Mouse (Mus musculus) lung, embryonic 15.5 days (tissue): ENCODE measurements around the gene Tpi1. TPM values are rescaled to one million over a fixed set of nuclear protein-coding genes. Genes with fewer than 3 reads are reported as not detected.

Source experiments
- ATAC-seq: fragments of 200-750 bp; cut with Nextera tagmentation; 2 replicates; pipeline ENCODE4 v1.8.0; 2017; ENCODE audit warnings: moderate number of reproducible peaks, borderline replicate concordance; ENCODE audit not compliant: low FRiP score, low TSS enrichment; ENCODE audit errors: extremely low read depth
- H3K27ac ChIP-seq: fragments of 300-500 bp; sonication (generic); 2 replicates; pipeline ENCODE4 v1.5.1; 2015; ENCODE audit warnings: moderate library complexity, mild to moderate bottlenecking, inconsistent platforms
- H3K27me3 ChIP-seq: fragments of 300-500 bp; sonication (generic); 2 replicates; pipeline ENCODE4 v1.6.1; 2015; ENCODE audit warnings: inconsistent platforms
- H3K36me3 ChIP-seq: fragments of 300-500 bp; sonication (generic); 2 replicates; pipeline ENCODE4 v1.6.1; 2015; ENCODE audit warnings: inconsistent platforms
- H3K4me1 ChIP-seq: fragments of 300-500 bp; sonication (generic); 2 replicates; pipeline ENCODE4 v1.6.1; 2015; ENCODE audit warnings: inconsistent platforms
- H3K4me2 ChIP-seq: fragments of 300-500 bp; sonication (generic); 2 replicates; pipeline ENCODE4 v1.6.1; 2015; ENCODE audit warnings: inconsistent platforms, mild to moderate bottlenecking, moderate library complexity
- H3K4me3 ChIP-seq: fragments of 300-500 bp; sonication (generic); 2 replicates; pipeline ENCODE4 v1.5.1; 2015; ENCODE audit warnings: mild to moderate bottlenecking, inconsistent platforms
- H3K9ac ChIP-seq: fragments of 300-500 bp; sonication (generic); 2 replicates; pipeline ENCODE4 v1.6.1; 2015; ENCODE audit warnings: inconsistent platforms
- H3K9me3 ChIP-seq: fragments of 300-500 bp; sonication (generic); 2 replicates; pipeline ENCODE4 v1.6.1; 2016; ENCODE audit warnings: inconsistent platforms
- WGBS: fragments of 180-500 bp; shearing (Covaris S2); methylation state at CpG from one replicate; pipeline ENCODE4 v1.1.7; 2015; 5-methylcytosine and 5-hydroxymethylcytosine counted together
- polyA plus RNA-seq: library from polyadenylated mRNA; unstranded; fragments of >200 nt; fragmentation: Nextera tagmentation; extraction: Ambion mirVana; gene quantifications from 2 replicates; pipeline ENCODE4 v1.2.1, GENCODE M21; 2015

The Tpi1 gene
- polyA plus RNA-seq, 1 experiment from 2014 or later: 712 TPM

- H3K4me3 ChIP-seq: no peak overlapping the region
- 62% methylated on average over 10 of the region's 10 CpGs for WGBS
- H3K36me3 ChIP-seq: no peaks in the 10 kb centered on the region
- no peaks in the 10 kb centered on the region for H3K9me3 ChIP-seq
- no peak overlapping the region for H3K4me2 ChIP-seq
- no peak for ATAC-seq
- no peak overlapping the region for H3K27ac ChIP-seq
- 0 out of 2 replicates have a peak, but pooled peaks cover 3% of the 10 kb centered on the region for H3K4me1 ChIP-seq
- H3K9ac ChIP-seq: no peak overlapping the region
- no peaks in the 10 kb centered on the region for H3K27me3 ChIP-seq
These were observed 26.4 kb downstream of the Tpi1 start for GRCm38 (mm10) chr6:124787722-124788121.

- no peak for ATAC-seq
- 45% methylated on average over 8 of the region's 8 CpGs for WGBS
These were observed 27.2 kb downstream of the Tpi1 start for GRCm38 (mm10) chr6:124786756-124787420.

GRCm38 (mm10) chr6:124782436-124782835 is 31.7 kb downstream of the Tpi1 start:
- whole genome bisulfite sequencing: 20% methylated on average over 6 of the region's 6 CpGs
- peaks cover 12% of the 10 kb centered on the region for H3K27me3 ChIP-seq
- H3K9ac ChIP-seq: no peak overlapping the region
- ATAC-seq: peak; percentile 50; the same call in 1 of the 2 replicates
- peaks cover 17% of the 10 kb centered on the region for H3K4me1 ChIP-seq
- H3K27ac ChIP-seq: no peak overlapping the region
- no peaks in the 10 kb centered on the region for H3K36me3 ChIP-seq
- H3K4me2 ChIP-seq: peak overlapping the region; percentile 36
- peak overlapping the region; percentile 27 for H3K4me3 ChIP-seq
- H3K9me3 ChIP-seq: no peaks in the 10 kb centered on the region

More at GRCm38 (mm10) chr6:124786756-124787420, 27.2 kb downstream of the Tpi1 start:
- Histone ChIP-seq H3K27me3 (no peaks in the 10 kb centered on the region), H3K4me1 (0 out of 2 replicates have a peak, but pooled peaks cover 6% of the 10 kb centered on the region), H3K36me3 (no peaks in the 10 kb centered on the region), H3K4me2 (no peak overlapping the region), H3K4me3 (no peak overlapping the region), H3K9me3 (no peaks in the 10 kb centered on the region), H3K27ac (no peak overlapping the region), H3K9ac (no peak overlapping the region)

GRCm38 (mm10) chr6:124780917-124781316 is 33.2 kb downstream of the Tpi1 start:
- Histone ChIP-seq H3K27ac (no peak overlapping the region), H3K36me3 (no peaks in the 10 kb centered on the region), H3K4me2 (no peak overlapping the region), H3K9me3 (no peaks in the 10 kb centered on the region), H3K27me3 (peaks cover 12% of the 10 kb centered on the region), H3K9ac (no peak overlapping the region), H3K4me3 (no peak overlapping the region), H3K4me1 (peaks cover 17% of the 10 kb centered on the region)
- WGBS: 82% methylated on average over 7 of the region's 7 CpGs
- no peak for ATAC-seq

- H3K4me1 ChIP-seq: peaks cover 17% of the 10 kb centered on the region
- H3K4me2 ChIP-seq: peak overlapping the region; percentile 77
- no peaks in the 10 kb centered on the region for H3K36me3 ChIP-seq
- no peaks in the 10 kb centered on the region for H3K9me3 ChIP-seq
- 13% methylated on average over 10 of the region's 10 CpGs for WGBS
- no peak overlapping the region for H3K27ac ChIP-seq
- H3K9ac ChIP-seq: 0 out of 2 replicates have a peak overlapping the region, but pooled peaks have one; percentile 8
- ATAC-seq: 0 out of 2 replicates have a peak, but pooled peaks have one; percentile 5
- H3K27me3 ChIP-seq: peaks cover 12% of the 10 kb centered on the region
- peak overlapping the region; percentile 40 for H3K4me3 ChIP-seq
These were observed 34.1 kb downstream of the Tpi1 start for GRCm38 (mm10) chr6:124779984-124780416.

- peak; percentile 39; the same call in 1 of the 2 replicates for ATAC-seq
- H3K9me3 ChIP-seq: no peaks in the 10 kb centered on the region
- H3K36me3 ChIP-seq: no peaks in the 10 kb centered on the region
- peaks cover 17% of the 10 kb centered on the region for H3K4me1 ChIP-seq
- no peak within 1 kb of the TSS for H3K27ac ChIP-seq
- H3K9ac ChIP-seq: 0 out of 2 replicates have a peak within 1 kb of the TSS, but pooled peaks have one; percentile 8
- 1% methylated on average over 23 of the region's 23 CpGs for WGBS
- H3K4me2 ChIP-seq: peak within 1 kb of the TSS; percentile 77
- H3K4me3 ChIP-seq: peak within 1 kb of the TSS; percentile 40
- peaks cover 12% of the 10 kb centered on the region for H3K27me3 ChIP-seq
These were observed 34.7 kb downstream of the Tpi1 start, which contains the start of gene Lrrc23 for GRCm38 (mm10) chr6:124779222-124779983. Gene Lrrc23, minus strand, starts transcription at chr6:124779727.

- Histone ChIP-seq H3K4me3 (no peak overlapping the region), H3K4me2 (no peak overlapping the region), H3K9ac (no peak overlapping the region), H3K9me3 (no peaks in the 10 kb centered on the region), H3K27ac (no peak overlapping the region), H3K36me3 (no peaks in the 10 kb centered on the region), H3K27me3 (peaks cover 19% of the 10 kb centered on the region), H3K4me1 (peaks cover 21% of the 10 kb centered on the region)
- no peak for ATAC-seq
- WGBS: 81% methylated on average over 15 of the region's 15 CpGs
These were observed 43.6 kb downstream of the Tpi1 start for GRCm38 (mm10) chr6:124770511-124770910.

- Histone ChIP-seq H3K4me1 (peaks cover 21% of the 10 kb centered on the region), H3K9ac (peak overlapping the region; percentile 58; the same call in 1 of the 2 replicates), H3K4me2 (peak overlapping the region; percentile 97), H3K36me3 (no peaks in the 10 kb centered on the region), H3K4me3 (peak overlapping the region; percentile 49; the same call in 1 of the 2 replicates), H3K9me3 (no peaks in the 10 kb centered on the region), H3K27me3 (peaks cover 19% of the 10 kb centered on the region), H3K27ac (no peak overlapping the region)
- no peak for ATAC-seq
- WGBS: 43% methylated on average over 7 of the region's 7 CpGs
These were observed 44.1 kb downstream of the Tpi1 start for GRCm38 (mm10) chr6:124770013-124770412.

GRCm38 (mm10) chr6:124769101-124769765 is 44.9 kb downstream of the Tpi1 start, which contains the start of gene Eno2:
Gene Eno2, minus strand, starts transcription at chr6:124769673.
- Histone ChIP-seq H3K27ac (no peak within 1 kb of the TSS), H3K9me3 (no peaks in the 10 kb centered on the region), H3K4me1 (peaks cover 21% of the 10 kb centered on the region), H3K9ac (peak within 1 kb of the TSS; percentile 58), H3K27me3 (peaks cover 19% of the 10 kb centered on the region), H3K36me3 (no peaks in the 10 kb centered on the region), H3K4me3 (peak within 1 kb of the TSS; percentile 49), H3K4me2 (peak within 1 kb of the TSS; percentile 97)
- under 1% methylated on average over 53 of the region's 54 CpGs for WGBS
- peak; percentile 77; the same call in 1 of the 2 replicates for ATAC-seq

GRCm38 (mm10) chr6:124768704-124769044 is 45.4 kb downstream of the Tpi1 start:
- H3K9ac ChIP-seq: no peak overlapping the region
- H3K9me3 ChIP-seq: no peaks in the 10 kb centered on the region
- peaks cover 19% of the 10 kb centered on the region for H3K27me3 ChIP-seq
- peak overlapping the region; percentile 97 for H3K4me2 ChIP-seq
- H3K4me1 ChIP-seq: peaks cover 21% of the 10 kb centered on the region
- no peak for ATAC-seq
- no peak overlapping the region for H3K27ac ChIP-seq
- H3K4me3 ChIP-seq: peak overlapping the region; percentile 49
- WGBS: 3% methylated on average over 9 of the region's 9 CpGs
- H3K36me3 ChIP-seq: no peaks in the 10 kb centered on the region

GRCm38 (mm10) chr6:124767920-124768703 is 46.0 kb downstream of the Tpi1 start:
- WGBS: 28% methylated on average over 19 of the region's 19 CpGs
- Histone ChIP-seq H3K9me3 (no peaks in the 10 kb centered on the region), H3K9ac (no peak overlapping the region), H3K27me3 (peaks cover 22% of the 10 kb centered on the region), H3K4me2 (peak overlapping the region; percentile 97), H3K4me1 (peaks cover 21% of the 10 kb centered on the region), H3K4me3 (peak overlapping the region; percentile 49), H3K27ac (no peak overlapping the region), H3K36me3 (no peaks in the 10 kb centered on the region)
- peak; percentile 25; the same call in 1 of the 2 replicates for ATAC-seq
